Mouse (Mus musculus) heart, postnatal 0 days (tissue): Measurements from ENCODE around the gene Dtymk. TPM values are rescaled to one million over a fixed set of nuclear protein-coding genes. Genes with fewer than 3 reads are reported as not detected.

ENCODE experiments used
- ATAC-seq: fragments of 200-750 bp; cut with Nextera tagmentation; 2 replicates; pipeline ENCODE4 v1.8.0; 2017; ENCODE audit warnings: low read depth, moderate number of reproducible peaks, moderate library complexity; ENCODE audit not compliant: insufficient read depth
- DNase-seq: peaks from one replicate; pipeline ENCODE4 v3.0.0-alpha.2; 2016; ENCODE audit warnings: low spot score
- H3K27ac ChIP-seq: fragments of 300-500 bp; sonication (generic); 2 replicates; pipeline ENCODE4 v1.5.1; 2014; ENCODE audit warnings: low read depth, mild to moderate bottlenecking
- H3K27me3 ChIP-seq: fragments of 300-500 bp; sonication (generic); 2 replicates; pipeline ENCODE4 v1.6.1; 2014; ENCODE audit warnings: low read length, mixed read lengths; ENCODE audit not compliant: control insufficient read depth, insufficient read depth
- H3K36me3 ChIP-seq: fragments of 300-500 bp; sonication (generic); replicated peaks from 2 replicates; pipeline ENCODE4 v1.6.1; 2014; ENCODE audit warnings: low read length, mixed read lengths; ENCODE audit not compliant: control insufficient read depth, insufficient read depth
- H3K4me1 ChIP-seq: fragments of 300-500 bp; sonication (generic); 2 replicates; pipeline ENCODE4 v1.6.1; 2014; ENCODE audit warnings: antibody characterized with exemption; ENCODE audit not compliant: control insufficient read depth, insufficient read depth
- H3K4me2 ChIP-seq: fragments of 300-500 bp; sonication (generic); 2 replicates; pipeline ENCODE4 v1.6.1; 2014; ENCODE audit warnings: low read depth, mild to moderate bottlenecking, low read length, moderate library complexity
- H3K4me3 ChIP-seq: fragments of 300-500 bp; sonication (generic); 2 replicates; pipeline ENCODE4 v1.5.1; 2014; ENCODE audit warnings: low read depth, low read length
- H3K9ac ChIP-seq: fragments of 300-500 bp; sonication (generic); replicated peaks from 2 replicates; pipeline ENCODE4 v1.6.1; 2014; ENCODE audit warnings: low read depth, low read length, mixed read lengths
- H3K9me3 ChIP-seq: fragments of 300-500 bp; sonication (generic); replicated peaks from 2 replicates; pipeline ENCODE4 v1.6.1; 2016; ENCODE audit warnings: low read length; ENCODE audit not compliant: control insufficient read depth
- CTCF ChIP-seq: IDR thresholded peaks from 2 replicates; pipeline ENCODE4 v1.5.1; 2016; ENCODE audit warnings: antibody characterized with exemption, control low read depth, low read depth
- EP300 ChIP-seq: IDR thresholded peaks from 2 replicates; pipeline ENCODE4 v1.6.1; 2016; ENCODE audit warnings: antibody characterized with exemption, low read depth
- WGBS: fragments of 180-500 bp; shearing (Covaris S2); extraction: QIAGEN DNeasy Blood & Tissue Kit; methylation state at CpG from one replicate; pipeline ENCODE4 v1.1.7; 2014; 5-methylcytosine and 5-hydroxymethylcytosine counted together
- polyA plus RNA-seq: library from polyadenylated mRNA; unstranded; fragments of >200 nt; fragmentation: Nextera tagmentation; extraction: Ambion mirVana; gene quantifications from 2 replicates; pipeline ENCODE4 v1.2.1, GENCODE M21; 2015
- total RNA-seq: library from RNA; depleted of rRNA; stranded (reverse); fragments of >200 nt; gene quantifications from 2 replicates; pipeline ENCODE4 v1.2.3, GENCODE M21; 2014; ENCODE audit warnings: low replicate concordance

Dtymk gene
- total and polyA plus RNA-seq, 2 experiments from 2014 or later, result 58.7 to 86.7 TPM

- no peak overlapping the region for H3K4me3 ChIP-seq
- WGBS, result 96% methylated on average over 1 of the region's 1 CpGs
- H3K9me3 ChIP-seq, result no peaks in the 10 kb centered on the region
- H3K36me3 ChIP-seq, result no peaks in the 10 kb centered on the region
- no peak for ATAC-seq
- no peaks in the 10 kb centered on the region for H3K27me3 ChIP-seq
- TF ChIP-seq CTCF, result no peak
- no peak for TF ChIP-seq EP300
- DNase-seq, result no peak
- no peak overlapping the region for H3K4me2 ChIP-seq
- H3K9ac ChIP-seq, result no peak overlapping the region
- H3K4me1 ChIP-seq, result peaks cover 5% of the 10 kb centered on the region; the same call in 1 of the 2 replicates
- no peak overlapping the region for H3K27ac ChIP-seq
These were observed 41.7 kb downstream of the Dtymk start for GRCm38 (mm10) chr1:93760076-93760475.

DNA sequence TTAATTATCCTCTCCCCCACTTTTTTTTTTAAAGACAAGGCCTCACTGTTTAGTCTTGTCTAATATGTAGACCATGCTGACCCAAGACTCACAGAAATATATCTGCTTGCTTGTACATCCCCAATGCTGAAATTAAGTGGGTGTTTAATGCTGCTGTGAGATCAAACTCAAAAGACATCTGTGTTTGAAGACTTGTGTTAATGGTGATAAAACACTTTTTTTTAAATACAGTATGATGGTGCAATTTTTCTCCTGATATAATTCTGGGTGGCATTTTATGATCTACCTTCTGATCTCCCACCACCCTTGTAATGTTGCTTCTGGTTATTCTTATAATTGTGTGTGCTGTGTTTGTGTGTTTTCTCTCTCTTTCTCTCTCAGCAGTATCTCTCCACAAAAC is 45.6 kb downstream of the Dtymk start:
- H3K4me3 ChIP-seq, result no peak overlapping the region

GRCm38 (mm10) chr1:93755618-93756017 is 46.1 kb downstream of the Dtymk start:
- WGBS, result 33% methylated on average over 7 of the region's 7 CpGs
- Histone ChIP-seq H3K9me3 (no peaks in the 10 kb centered on the region), H3K4me3 (peak overlapping the region; percentile 94), H3K9ac (peak overlapping the region; percentile 80; the same call in 1 of the 2 replicates), H3K27me3 (no peaks in the 10 kb centered on the region), H3K27ac (no peak overlapping the region), H3K4me1 (peaks cover 12% of the 10 kb centered on the region; the same call in 1 of the 2 replicates), H3K4me2 (peak overlapping the region; percentile 67), H3K36me3 (peaks cover 1% of the 10 kb centered on the region; the same call in 1 of the 2 replicates)
- ATAC-seq (no peak), DNase-seq (no peak)
- TF ChIP-seq CTCF (no peak), EP300 (no peak)

More for the DNA sequence above, 45.6 kb downstream of the Dtymk start:
- H3K9me3 ChIP-seq, result no peaks in the 10 kb centered on the region
- H3K4me2 ChIP-seq, result peak overlapping the region; percentile 67; the same call in 1 of the 2 replicates
- no peak for TF ChIP-seq CTCF
- TF ChIP-seq EP300, result no peak
- ATAC-seq (no peak), DNase-seq (no peak)
- peaks cover 12% of the 10 kb centered on the region; the same call in 1 of the 2 replicates for H3K4me1 ChIP-seq
- H3K9ac ChIP-seq, result no peak overlapping the region
- no peaks in the 10 kb centered on the region for H3K27me3 ChIP-seq
- no peaks in the 10 kb centered on the region for H3K36me3 ChIP-seq
- H3K27ac ChIP-seq, result no peak overlapping the region

DNA sequence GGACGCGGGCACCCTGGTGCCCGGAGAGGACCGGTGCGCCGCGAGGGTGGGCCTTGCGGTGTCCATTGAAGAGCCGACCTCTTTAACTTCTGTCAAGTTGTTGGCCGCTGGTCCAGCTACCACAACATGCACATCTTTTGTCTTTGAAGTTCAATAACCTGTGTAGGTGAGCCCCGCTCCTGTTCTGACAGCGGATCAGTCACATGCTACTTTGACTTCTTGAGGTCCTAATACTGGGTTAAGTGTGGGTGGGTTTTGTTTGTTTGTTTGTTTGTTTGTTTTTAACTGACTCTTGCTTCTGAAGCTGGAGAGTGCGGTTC is 46.5 kb downstream of the Dtymk start:
- TF ChIP-seq CTCF (no peak), EP300 (no peak)
- H3K27me3 ChIP-seq, result no peaks in the 10 kb centered on the region
- DNase-seq (no peak), ATAC-seq (no peak; the same call in 1 of the 2 replicates)
- H3K27ac ChIP-seq, result peak overlapping the region; percentile 87
- H3K9me3 ChIP-seq, result no peaks in the 10 kb centered on the region
- peak overlapping the region; percentile 67 for H3K4me2 ChIP-seq
- peaks cover 5% of the 10 kb centered on the region; the same call in 1 of the 2 replicates for H3K36me3 ChIP-seq
- under 1% methylated on average over 13 of the region's 13 CpGs for WGBS
- H3K4me1 ChIP-seq, result peaks cover 12% of the 10 kb centered on the region; the same call in 1 of the 2 replicates
- H3K9ac ChIP-seq, result peak overlapping the region; percentile 80
- peak overlapping the region; percentile 94 for H3K4me3 ChIP-seq

DNA sequence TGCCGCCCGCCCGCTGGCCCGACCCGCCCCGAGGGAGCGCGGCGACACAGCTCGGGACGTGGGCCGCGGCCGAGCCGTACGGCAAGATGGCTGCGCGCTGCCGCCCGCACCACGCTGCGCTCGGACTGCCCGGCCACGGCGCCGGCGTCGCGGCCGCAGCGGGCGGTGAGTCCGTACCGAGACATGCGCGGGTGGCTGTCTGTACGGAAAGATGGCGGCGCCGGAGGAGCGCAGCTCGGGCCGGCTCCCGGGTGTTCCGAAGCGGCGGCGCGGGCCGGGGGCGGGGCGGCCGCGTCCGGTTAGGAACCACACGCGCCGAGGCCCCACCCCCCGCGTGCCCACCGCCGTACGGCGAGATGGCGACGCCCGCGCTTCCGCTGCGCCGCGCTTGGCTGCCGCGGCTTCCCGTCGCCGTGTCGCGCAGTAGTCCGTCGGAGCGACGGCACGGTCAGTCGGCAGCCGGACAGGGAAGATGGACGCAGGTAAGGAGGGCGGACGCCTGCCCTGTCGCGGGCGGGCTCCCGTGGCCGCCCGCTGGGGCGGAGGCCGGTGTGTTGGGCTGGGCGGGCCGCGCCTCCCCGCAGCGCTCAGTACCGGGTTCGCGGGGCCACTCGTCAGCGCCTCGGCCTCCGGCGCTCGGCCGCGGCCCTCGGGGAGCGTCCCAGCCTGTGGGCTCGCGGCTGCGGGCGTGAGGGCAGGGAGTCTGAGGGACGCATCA is 47.0 kb downstream of the Dtymk start, which contains the start of gene Thap4:
Thap4 (minus strand) TSS at position 292 of the 718 bp plus-strand sequence.
- no peaks in the 10 kb centered on the region for H3K9me3 ChIP-seq
- TF ChIP-seq CTCF (no peak), EP300 (no peak)
- H3K27me3 ChIP-seq, result no peaks in the 10 kb centered on the region
- WGBS, result under 1% methylated on average over 100 of the region's 121 CpGs
- H3K4me3 ChIP-seq, result peak within 1 kb of the TSS; percentile 94
- ATAC-seq, result peak; percentile 92
- peak; percentile 88 for DNase-seq
- H3K27ac ChIP-seq, result peak within 1 kb of the TSS; percentile 87
- H3K36me3 ChIP-seq, result peaks cover 10% of the 10 kb centered on the region
- H3K9ac ChIP-seq, result peak within 1 kb of the TSS; percentile 80
- peak within 1 kb of the TSS; percentile 67 for H3K4me2 ChIP-seq
- H3K4me1 ChIP-seq, result peaks cover 12% of the 10 kb centered on the region; the same call in 1 of the 2 replicates
